Mouse (Mus musculus) left cerebral cortex, postnatal 36 days (tissue): ENCODE data around the gene Med12l. TPM values are rescaled to one million over a fixed set of nuclear protein-coding genes. Genes with fewer than 3 reads are reported as not detected.
"Not testable (repeated sequence)": the region's sequence is repeated elsewhere in the genome, so short reads cannot be mapped to it uniquely, and the experiment has no call there.

Source experiments
- DNase-seq, 2 experiments: peaks; one replicate each; pipeline ENCODE4 v3.0.0; 2021 to 2022; ENCODE audit warnings: low spot score in 2 of 2, mixed read lengths in 1 of 2
- intact Hi-C: fragments of 180-260 bp; cut with DNase I; formaldehyde crosslinking; loops from one replicate; pipeline ENCODE4 v1.15.1; 2025
- total RNA-seq, 2 experiments: library from RNA; stranded (reverse); gene quantifications; 2 replicates each; pipeline ENCODE4 v1.2.3; 2021

Med12l gene
- total RNA-seq, 2 experiments from 2014 or later: 42.0 to 42.8 TPM

DNA sequence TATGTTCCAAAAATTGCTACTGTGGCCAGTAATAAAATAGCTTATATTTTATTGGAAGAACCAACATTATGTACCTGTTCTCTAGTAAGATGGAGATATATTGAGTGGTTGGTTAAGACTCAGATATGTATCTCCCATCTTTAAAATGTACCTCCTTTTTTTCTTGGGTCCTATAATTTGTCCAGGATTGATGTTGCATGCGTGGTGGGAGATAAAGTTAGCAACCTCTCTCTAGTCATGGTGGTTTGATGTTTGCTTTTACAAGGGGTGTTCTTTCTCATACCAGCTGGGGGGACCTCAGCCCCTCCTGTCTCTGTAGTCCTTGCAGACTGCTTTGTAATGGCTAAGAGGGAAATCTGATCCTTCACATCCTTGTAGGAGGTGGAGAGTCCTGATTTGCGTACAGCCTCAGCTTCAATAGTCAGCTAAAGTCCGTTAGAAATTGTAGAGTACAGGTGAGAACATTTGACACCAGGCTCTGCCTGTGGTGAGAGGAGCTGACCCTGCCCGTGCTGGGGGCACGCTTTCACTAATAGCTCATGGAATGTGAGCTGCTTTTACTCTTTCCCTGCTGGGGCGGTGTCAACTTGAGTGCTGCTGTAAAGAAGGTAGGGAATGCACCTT is 74.8 kb downstream of the Med12l start:
- DNase-seq: no peak
- intact Hi-C loops: no loop called here

DNA sequence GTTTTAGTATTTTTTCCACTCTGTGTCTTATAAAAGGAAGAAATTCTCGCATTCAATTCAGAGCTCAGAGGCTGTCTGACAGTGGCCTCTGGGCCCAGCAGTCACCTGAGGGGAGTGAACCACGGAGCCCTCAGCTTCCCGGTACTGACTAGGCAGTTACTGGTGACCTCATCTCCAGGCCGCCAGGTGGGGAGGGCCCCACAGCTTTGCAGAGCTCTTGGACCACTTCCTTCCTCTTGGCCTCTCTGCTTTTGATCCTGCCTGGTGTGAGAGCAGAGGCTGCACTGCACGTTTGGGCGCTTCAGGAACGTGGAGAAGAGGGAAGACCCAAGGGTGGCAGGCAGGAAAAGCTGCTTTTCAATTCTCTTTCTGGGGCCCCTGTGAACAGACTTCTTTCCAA is 75.3 kb downstream of the Med12l start:
- intact Hi-C loops: no loop called here

DNA sequence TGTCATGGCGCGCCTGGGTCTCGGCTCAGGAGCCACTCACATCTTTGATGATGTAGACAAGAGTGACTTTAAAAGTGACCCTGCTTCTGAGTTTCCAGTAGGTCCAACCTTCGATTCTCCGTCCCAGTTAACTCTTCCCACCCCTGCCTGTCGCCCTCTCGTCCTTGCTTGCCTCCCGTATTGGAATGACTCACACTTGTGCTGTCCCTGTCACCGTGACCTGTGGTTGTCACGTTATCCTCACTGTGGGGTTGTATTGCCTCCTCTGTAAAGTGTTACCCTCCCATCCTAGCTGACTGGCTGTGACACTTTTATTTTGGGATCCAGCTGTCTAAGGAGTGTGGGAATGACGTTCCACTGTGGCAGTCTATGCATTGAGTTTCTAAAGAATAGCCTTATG is 87.1 kb downstream of the Med12l start:
- intact Hi-C loops: no loop called here
- no peak for DNase-seq

More for the DNA sequence above, 75.3 kb downstream of the Med12l start:
- no peak for DNase-seq

DNA sequence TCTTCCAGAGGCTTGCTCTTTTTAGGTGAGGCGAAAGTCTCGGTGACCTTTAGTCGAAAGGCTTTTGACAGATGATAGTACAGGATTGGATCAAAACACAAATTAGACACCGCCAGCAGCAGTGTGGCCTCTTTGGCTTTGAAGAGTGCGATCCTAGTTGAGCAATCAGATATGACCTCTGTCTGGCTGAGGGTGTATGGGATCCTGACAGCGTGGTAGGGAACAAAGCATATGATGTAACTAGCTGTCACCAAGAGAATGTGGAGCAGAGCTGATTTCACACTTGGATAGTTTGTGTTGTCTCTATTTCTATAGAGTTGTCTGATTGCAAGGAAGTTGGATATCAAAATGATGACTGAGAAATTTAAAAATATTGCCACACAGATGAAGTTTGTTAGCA is 91.8 kb downstream of the Med12l start:
- DNase-seq: no peak
- intact Hi-C loops: no loop called here

- DNase-seq: no peak
- intact Hi-C loops: no loop called here
These were observed 92.9 kb downstream of the Med12l start for GRCm38 (mm10) chr3:59098540-59098939.

DNA sequence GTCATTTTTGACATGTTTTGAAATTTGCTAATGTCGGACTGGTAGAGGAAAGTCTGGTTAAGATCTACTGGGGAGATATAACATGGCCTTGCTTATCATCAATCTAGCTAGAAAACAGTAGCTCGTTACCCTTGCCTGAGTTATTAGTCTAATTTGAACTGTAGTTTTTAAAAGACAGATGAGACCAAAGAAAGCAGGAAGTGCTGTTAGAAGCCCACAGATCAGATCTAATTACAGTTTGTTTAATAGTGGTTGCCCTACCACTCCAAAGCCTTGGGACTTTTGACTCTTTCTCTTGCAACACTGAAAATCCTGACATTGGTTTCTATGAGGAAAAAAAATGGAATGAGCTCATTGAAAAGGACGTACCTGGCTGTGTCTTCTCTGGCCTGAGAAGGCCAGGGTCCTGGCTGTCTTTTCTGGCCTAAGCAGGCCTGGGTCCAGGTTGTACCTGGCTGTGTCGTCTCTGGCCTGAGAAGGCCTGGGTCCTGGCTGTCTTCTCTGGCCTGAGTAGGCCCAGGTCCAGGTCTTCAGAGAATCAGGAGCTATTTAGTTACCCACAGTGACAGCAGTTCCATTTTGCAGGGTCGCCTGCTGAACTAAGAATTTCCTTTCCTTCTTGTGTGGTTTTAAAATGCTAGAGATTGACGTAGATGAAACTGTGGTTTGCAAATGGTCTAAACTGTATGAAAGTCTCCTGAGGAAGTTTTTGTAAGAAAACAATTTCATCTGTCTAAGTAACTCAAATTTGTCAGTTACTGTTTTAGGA is 95.8 kb downstream of the Med12l start, which contains the start of gene Gpr171:
TSS of gene Gpr171 (minus strand) at position 604 of the 769 bp plus-strand sequence.
- intact Hi-C loops: no loop called here
- DNase-seq: no peak

GRCm38 (mm10) chr3:59102146-59102545 is 96.5 kb downstream of the Med12l start:
- DNase-seq: no peak
- intact Hi-C loops: no loop called here

DNA sequence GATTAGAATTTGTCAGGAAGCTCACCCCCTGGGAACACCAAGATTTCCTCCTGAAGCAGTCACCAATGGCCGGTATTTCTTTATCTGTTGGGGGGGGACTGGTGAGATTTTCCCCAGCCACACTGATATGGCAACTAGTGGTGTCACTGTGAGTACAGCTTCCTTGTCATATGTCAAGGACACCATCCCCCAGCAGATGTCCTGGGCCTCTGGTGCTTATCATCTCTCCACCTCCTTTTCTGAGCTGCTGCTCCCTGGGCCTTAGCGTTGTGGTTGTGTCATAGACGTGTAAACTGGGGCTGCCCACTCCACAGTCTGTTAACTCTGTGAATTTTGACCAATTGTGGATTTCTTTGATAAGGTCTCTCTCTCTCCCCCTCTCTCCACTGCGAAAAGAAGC is 98.8 kb downstream of the Med12l start:
- no peak for DNase-seq
- intact Hi-C loops: no loop called here

- DNase-seq: no peak
These were observed 101.8 kb downstream of the Med12l start for GRCm38 (mm10) chr3:59107439-59107838.

GRCm38 (mm10) chr3:59109834-59110233 is 104.2 kb downstream of the Med12l start:
- DNase-seq, intact Hi-C loops: not testable (repeated sequence)

More at GRCm38 (mm10) chr3:59107439-59107838, 101.8 kb downstream of the Med12l start:
- intact Hi-C loops: no loop called here

- intact Hi-C loops: no loop called here
- no peak for DNase-seq
These were observed 106.3 kb downstream of the Med12l start for GRCm38 (mm10) chr3:59111944-59112343.

DNA sequence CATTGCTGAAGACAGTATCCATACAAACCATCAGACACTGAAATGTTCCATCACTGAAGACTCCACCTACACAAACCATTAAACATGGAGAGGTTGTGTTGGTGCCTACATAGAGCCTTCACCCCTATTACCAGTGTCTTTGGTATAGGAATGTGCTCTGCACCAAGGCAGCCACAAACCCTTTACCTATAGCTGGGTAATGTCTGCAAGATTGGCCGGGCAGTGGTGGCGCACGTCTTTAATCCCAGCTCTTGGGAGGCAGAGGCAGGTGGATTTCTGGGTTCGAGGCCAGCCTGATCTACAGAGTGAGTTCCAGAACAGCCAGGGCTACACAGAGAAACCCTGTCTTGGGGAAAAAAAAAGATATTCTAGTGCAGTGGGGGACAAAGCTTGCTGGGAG is 107.7 kb downstream of the Med12l start:
- intact Hi-C loops, DNase-seq: not testable (repeated sequence)

DNA sequence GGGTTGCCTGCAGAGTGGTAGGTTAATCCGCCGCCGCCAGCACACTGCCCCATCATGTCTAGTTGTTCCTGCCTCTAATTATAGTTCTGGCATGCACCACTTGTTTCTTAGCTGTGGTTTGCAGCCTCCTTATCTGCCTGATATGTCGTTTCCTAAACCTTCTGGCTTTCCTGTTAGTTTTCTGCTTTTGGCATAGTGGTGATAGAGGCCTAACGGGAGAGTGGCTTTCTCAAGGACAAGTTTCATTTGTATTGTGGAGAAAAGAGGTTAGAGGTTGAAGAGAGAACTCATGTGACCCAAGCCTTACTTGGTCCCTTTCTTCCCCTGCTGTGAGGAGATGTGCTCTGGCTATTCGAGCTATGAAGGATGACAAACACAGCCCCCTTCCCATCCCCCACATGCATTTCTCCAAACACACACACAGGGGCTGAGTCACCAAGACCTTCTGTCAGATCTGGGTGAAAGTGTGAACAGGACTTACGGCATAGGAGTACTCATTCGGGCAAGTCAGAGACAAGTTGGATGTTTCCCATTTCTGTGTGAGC is 108.4 kb downstream of the Med12l start:
- DNase-seq: no peak

DNA sequence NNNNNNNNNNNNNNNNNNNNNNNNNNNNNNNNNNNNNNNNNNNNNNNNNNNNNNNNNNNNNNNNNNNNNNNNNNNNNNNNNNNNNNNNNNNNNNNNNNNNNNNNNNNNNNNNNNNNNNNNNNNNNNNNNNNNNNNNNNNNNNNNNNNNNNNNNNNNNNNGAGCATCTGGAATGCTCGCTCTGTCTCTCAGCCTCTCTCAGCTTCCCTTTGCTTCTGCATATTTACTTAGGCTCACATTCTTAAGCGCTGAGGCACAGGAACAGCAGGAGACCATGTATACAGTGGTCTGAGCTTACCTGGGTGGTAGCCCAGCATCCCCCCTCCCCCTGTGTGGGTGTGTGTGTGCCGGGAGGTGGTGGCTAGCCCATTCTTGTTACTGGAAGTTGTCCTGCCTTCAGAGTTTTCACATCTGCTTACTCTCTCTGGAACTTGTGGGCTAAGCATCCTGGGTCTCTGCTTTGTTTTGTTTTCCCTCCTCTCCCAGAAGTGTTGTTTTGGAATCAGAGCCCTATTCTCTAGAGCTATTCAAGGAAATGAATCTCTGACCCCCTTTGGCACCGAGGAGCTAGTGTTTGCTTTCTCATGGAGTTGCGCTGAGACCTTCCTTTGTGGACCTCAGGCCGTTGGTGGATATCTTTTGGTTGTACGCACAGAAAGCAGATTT is 115.6 kb downstream of the Med12l start:
- no peak for DNase-seq
- intact Hi-C loops: loop anchor here (1.0 to 5.0 kb wide), 2 partner anchors 46 to 88 kb away; no protein-coding TSS in a partner anchor

More for the DNA sequence above, 108.4 kb downstream of the Med12l start:
- intact Hi-C loops: no loop called here

GRCm38 (mm10) chr3:59121780-59122449 is 116.3 kb downstream of the Med12l start:
- no peak for DNase-seq
- intact Hi-C loops: loop anchor here (1.0 to 5.0 kb wide), 2 partner anchors 45 to 87 kb away; no protein-coding TSS in a partner anchor

GRCm38 (mm10) chr3:59125022-59125421 is 119.4 kb downstream of the Med12l start:
- no peak for DNase-seq
- intact Hi-C loops: no loop called here

GRCm38 (mm10) chr3:59125783-59126555 is 120.3 kb downstream of the Med12l start:
- intact Hi-C loops: no loop called here
- DNase-seq: no peak

- no peak for DNase-seq
- intact Hi-C loops: no loop called here
These were observed 123.1 kb downstream of the Med12l start for GRCm38 (mm10) chr3:59128681-59129080.

GRCm38 (mm10) chr3:59129547-59129946 is 123.9 kb downstream of the Med12l start:
- intact Hi-C loops: no loop called here
- DNase-seq: no peak
